Mouse (Mus musculus) bone marrow, adult 2 months (tissue): ENCODE results near the gene Eef1g. TPM values are rescaled to one million over a fixed set of nuclear protein-coding genes. Genes with fewer than 3 reads are reported as not detected.
A peak's percentile ranks its signal among the peaks of the same experiment; 100 is the strongest.

Experiments used
- H3K27ac ChIP-seq: fragments of 200-500 bp; 2 replicates; pipeline ENCODE4 v1.5.1; 2012; ENCODE audit warnings: low read depth, mild to moderate bottlenecking, control low read depth, inconsistent platforms, low read length; ENCODE audit not compliant: control insufficient read depth, poor library complexity, insufficient read depth
- H3K4me1 ChIP-seq: fragments of 200-500 bp; 2 replicates; pipeline ENCODE4 v1.6.1; 2011; ENCODE audit warnings: low read length; ENCODE audit not compliant: control insufficient read depth, insufficient read depth
- H3K4me3 ChIP-seq: fragments of 200-500 bp; replicated peaks from 2 replicates; pipeline ENCODE3; 2011; ENCODE audit warnings: mild to moderate bottlenecking, low read depth, low read length, control low read depth; ENCODE audit not compliant: control insufficient read depth
- CTCF ChIP-seq: fragments of 200-500 bp; IDR thresholded peaks from 2 replicates; pipeline ENCODE4 v1.5.1; 2011; ENCODE audit warnings: low read length, control low read depth; ENCODE audit not compliant: control insufficient read depth, insufficient read depth
- POLR2A ChIP-seq: fragments of 200-500 bp; IDR thresholded peaks from 2 replicates; pipeline ENCODE4 v1.6.1; 2011; ENCODE audit warnings: low read depth, mild to moderate bottlenecking, control low read depth, low read length, borderline replicate concordance; ENCODE audit not compliant: control insufficient read depth
- WGBS: fragments of 180-500 bp; shearing (Covaris S2); methylation state at CpG from one replicate; pipeline ENCODE4 v1.1.7; 2018; 5-methylcytosine and 5-hydroxymethylcytosine counted together
- polyA plus RNA-seq: library from polyadenylated mRNA; stranded (reverse); fragments of >200 nt; gene quantifications from 2 replicates; pipeline ENCODE4 v1.2.4, GENCODE M21; 2011; ENCODE audit warnings: low replicate concordance; ENCODE audit not compliant: missing spikeins, insufficient read depth, insufficient read length

The Eef1g gene
- polyA plus RNA-seq, 1 experiment: 224 TPM

DNA sequence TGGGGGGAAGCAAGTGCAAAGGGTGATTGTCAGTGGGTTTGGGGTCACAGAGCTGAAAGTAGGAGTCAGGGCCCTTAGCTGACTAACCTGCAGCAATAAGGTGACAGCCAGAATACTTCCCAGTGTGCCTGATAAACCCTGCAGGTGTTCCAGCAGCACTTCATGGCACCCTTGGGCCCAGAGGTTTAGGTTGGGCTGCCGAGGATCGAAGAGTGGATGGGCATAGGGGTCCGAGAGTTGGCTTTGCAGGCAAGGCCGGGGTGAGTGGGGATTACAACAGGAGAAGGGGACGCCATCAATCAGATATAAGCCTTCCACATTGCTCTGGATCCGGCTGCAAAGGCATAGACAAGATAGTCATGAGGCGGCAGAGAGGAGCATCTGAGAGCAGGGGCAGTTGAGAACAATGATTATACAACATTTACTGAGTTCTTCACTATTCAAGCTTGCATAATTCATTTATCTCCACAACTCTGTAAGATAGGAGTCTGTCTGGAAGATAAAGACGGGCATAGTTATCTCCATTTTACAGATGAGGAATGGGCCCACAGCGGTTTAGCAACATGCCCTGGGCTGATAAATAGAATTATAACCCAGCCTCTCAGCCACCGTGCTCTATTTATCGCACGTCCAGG lies 38.8 kb upstream of the Eef1g start:
- Histone ChIP-seq H3K4me1 (peaks cover 1% of the 10 kb centered on the region), H3K4me3 (no peak overlapping the region)
- WGBS: 58% methylated on average over 12 of the region's 12 CpGs

DNA sequence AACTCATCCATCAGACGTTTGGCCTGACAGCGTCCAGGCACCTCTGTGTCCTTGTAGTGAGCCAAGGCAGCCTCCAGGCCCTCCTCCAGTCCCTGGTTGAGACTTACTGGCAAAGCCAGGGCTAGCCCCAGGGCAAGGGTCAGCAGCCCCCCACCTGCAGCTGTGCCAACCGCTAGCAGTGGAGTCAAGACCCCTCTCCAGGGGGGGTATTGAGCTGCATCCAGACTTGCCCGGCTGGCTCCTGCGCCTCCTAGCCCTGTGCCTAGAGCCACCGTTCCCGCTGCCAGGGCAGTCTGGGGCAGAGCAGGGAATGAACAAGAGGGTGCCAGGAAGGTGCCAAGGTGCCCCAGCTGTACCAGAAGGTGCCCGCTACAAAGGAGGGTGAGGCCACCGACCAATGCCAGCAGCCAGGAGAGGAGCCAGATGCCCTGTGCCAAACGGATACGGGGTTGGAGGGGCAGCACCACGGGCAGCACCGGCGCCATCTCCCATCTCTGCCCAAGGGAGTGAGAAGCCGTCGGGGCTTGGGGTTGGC lies 38.1 kb upstream of the Eef1g start:
- H3K27ac ChIP-seq: peak overlapping the region; percentile 96
- H3K4me1 ChIP-seq: peaks cover 1% of the 10 kb centered on the region
- peak overlapping the region; percentile 75 for H3K4me3 ChIP-seq
- peak; percentile 51; the same call in 1 of the 2 replicates for TF ChIP-seq POLR2A
- TF ChIP-seq CTCF: no peak
- WGBS: 39% methylated on average over 16 of the region's 16 CpGs

More for the DNA sequence above, 38.8 kb upstream of the Eef1g start:
- H3K27ac ChIP-seq: peak overlapping the region; percentile 22
- TF ChIP-seq CTCF: no peak

DNA sequence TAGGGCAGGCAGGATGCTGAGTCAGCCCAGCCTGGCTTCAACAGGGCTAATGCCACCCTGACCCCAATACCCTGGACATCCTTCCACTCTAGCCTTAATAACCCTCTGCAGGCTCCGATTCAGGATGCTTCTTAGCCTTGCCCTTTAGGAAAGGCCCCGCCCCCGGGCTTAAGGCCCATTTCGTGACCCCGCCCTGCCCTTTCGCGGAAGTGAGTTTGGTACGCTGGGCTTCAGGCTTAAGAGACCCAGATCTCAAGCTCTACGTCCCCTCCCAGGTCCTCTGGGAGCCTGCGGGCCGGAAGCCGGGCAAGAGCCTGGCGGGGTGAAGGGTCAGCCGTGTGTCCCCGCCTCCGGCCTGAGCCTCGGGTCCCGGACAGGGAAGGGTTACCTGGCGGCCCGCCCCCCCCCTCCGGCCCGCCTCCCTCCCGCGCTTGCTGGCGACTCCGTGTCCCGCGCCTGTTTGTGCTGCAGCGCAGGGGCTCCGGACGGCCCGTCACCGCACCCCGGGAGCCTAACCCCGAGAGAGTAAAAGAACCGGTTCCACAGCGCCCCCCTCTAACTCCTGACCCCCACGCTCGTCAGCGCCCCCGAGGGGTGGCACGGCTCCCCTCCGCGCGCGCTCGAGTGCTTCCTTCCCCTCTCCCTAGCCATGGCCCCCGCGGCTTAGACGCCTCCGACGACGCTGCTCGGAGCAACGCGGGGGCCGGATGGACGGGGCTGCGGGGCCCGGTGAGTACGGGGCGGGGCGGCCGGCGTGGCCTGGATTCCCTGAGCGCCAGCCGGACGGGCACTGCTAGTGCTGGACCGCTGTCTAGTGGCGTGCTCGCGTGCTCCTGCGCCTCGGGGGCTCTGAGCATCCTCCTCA lies 37.4 kb upstream of the Eef1g start, which contains the start of the genes Rom1 and Eml3:
Rom1 (minus strand) TSS at position 133 of the 865 bp plus-strand sequence.
Eml3 (plus strand) TSS at position 329 of the 865 bp plus-strand sequence.
- TF ChIP-seq POLR2A (no peak; the same call in 1 of the 2 replicates), CTCF (peak; percentile 42; the same call in 1 of the 2 replicates)
- WGBS: under 1% methylated on average over 74 of the region's 74 CpGs
- Histone ChIP-seq H3K4me3 (peak within 1 kb of the TSS; percentile 75), H3K4me1 (peaks cover 1% of the 10 kb centered on the region), H3K27ac (peak within 1 kb of the TSS; percentile 96)

DNA sequence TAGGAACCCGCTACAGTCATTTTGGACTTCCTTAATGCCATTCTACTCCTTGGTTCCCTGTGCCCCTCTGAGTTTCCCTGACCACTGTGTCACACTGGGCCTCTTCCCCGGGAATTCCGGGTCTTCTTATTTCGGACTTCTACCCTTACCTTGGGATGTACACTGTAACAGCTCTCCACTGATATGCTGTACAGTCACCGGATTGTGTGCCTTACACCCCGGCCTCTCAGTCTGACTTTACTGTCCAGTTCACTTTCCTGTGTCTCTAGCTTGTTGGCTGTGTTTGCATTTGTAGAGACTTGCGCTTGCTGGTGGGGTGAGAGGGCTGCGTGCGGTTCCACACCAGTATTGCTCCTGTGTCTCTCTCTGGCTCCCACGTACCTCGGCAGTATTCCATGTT lies 36.7 kb upstream of the Eef1g start:
- WGBS: 4% methylated on average over 11 of the region's 11 CpGs
- Histone ChIP-seq H3K4me1 (peaks cover 1% of the 10 kb centered on the region), H3K4me3 (peak overlapping the region; percentile 75), H3K27ac (peak overlapping the region; percentile 96)
- TF ChIP-seq CTCF (no peak), POLR2A (no peak)

DNA sequence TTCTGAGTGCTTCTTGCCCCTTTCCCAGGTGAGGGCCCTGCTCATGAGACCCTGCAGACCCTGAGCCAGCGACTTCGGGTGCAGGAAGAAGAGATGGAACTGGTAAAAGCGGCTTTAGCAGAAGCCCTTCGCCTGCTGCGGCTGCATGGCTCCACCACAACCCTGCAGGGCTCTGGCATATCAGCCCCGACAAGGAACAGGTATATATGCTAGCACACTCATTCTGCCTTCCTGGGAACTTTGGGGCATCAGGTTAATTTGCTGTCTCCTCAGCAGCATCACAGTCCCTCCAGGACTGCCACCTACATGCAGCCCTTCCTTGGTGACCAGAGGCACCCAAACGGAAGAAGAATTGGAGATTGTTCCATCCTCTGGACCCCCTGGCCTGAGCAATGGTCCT lies 36.1 kb upstream of the Eef1g start:
- H3K27ac ChIP-seq: no peak overlapping the region; the same call in 1 of the 2 replicates
- peaks cover 1% of the 10 kb centered on the region for H3K4me1 ChIP-seq
- TF ChIP-seq CTCF: no peak
- no peak for TF ChIP-seq POLR2A
- H3K4me3 ChIP-seq: peak overlapping the region; percentile 75
- 83% methylated on average over 7 of the region's 7 CpGs for WGBS

DNA sequence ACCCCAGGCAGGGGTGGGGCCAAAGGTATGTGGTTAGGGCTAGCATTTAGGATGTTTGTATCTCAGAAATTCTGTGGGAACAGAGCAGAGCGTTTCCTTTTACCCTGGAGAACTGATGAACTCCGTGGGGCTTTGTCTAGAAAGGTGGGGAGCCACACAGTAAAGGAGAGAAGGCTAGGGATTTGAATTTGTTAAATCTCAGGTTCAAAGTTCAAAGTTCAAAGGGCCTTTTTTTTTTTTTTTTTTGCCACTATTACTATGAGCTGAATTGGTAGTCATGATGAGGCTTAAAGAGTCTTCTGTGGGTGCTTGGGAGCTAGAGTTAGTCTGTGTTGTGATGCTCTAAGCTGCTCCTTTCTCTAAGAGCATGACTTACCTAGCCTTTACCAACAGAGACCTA lies 30.1 kb upstream of the Eef1g start:
- Histone ChIP-seq H3K4me1 (peaks cover 4% of the 10 kb centered on the region; the same call in 1 of the 2 replicates), H3K27ac (no peak overlapping the region), H3K4me3 (no peak overlapping the region)
- 82% methylated on average over 2 of the region's 2 CpGs for WGBS
- no peak for TF ChIP-seq CTCF
- no peak for TF ChIP-seq POLR2A

DNA sequence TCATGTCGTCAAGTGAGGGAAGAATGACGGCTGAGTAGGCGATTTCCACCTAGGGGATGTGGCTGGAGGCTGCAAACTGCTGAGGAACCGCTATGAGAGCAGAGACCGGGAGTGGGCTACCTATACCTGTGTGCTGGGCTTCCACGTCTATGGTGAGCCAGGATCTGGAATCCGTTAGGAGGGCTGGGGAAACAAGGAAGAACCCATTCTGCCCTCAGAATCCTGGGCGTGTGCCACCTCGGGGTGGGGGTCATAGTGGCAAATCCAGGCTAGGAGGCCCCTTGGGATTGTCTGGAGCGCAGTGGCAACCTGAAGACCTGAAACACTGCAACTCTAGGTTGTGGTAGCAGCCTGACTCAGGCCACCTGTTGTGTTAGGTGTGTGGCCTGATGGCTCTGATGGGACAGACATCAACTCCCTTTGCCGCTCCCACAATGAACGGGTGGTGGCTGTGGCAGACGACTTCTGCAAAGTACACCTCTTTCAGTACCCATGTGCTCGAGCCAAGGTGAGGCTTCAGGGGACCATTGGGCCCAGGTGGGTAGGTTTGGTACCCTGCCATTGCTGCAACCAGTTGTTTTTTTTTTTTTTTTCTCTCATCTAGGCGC lies 26.2 kb upstream of the Eef1g start:
- no peak overlapping the region for H3K4me3 ChIP-seq
- WGBS: 80% methylated on average over 15 of the region's 15 CpGs
- no peak overlapping the region for H3K27ac ChIP-seq

DNA sequence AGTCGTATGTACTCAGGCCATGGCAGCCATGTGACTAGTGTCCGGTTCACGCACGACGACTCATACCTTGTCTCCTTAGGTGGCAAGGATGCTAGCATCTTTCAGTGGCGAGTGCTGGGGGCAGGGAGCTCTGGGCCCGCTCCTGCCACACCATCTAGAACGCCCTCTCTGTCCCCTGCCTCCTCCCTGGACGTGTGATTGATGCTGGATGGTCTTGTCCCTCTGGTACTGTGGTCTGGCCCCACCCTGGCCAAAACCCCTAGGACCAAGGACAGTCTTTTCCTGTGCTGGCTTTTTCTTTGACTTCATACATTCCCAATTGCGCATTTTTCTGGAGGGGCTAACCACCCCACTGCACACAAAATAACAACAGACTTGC lies 25.7 kb upstream of the Eef1g start:
- no peak for TF ChIP-seq CTCF
- TF ChIP-seq POLR2A: no peak
- Histone ChIP-seq H3K27ac (peak overlapping the region; percentile 46), H3K4me3 (peak overlapping the region; percentile 21), H3K4me1 (peaks cover 5% of the 10 kb centered on the region; the same call in 1 of the 2 replicates)
- 53% methylated on average over 10 of the region's 10 CpGs for WGBS

More for the DNA sequence above, 26.2 kb upstream of the Eef1g start:
- TF ChIP-seq CTCF (no peak), POLR2A (no peak)
- peaks cover 5% of the 10 kb centered on the region; the same call in 1 of the 2 replicates for H3K4me1 ChIP-seq
